16 mouse cellular contexts compared by ENCODE assay signal in genomic region chr5:81364198-81364643, GRCm38 (mm10).
DNase-seq lines count a peak whose midpoint lies in the region; ATAC-seq and TF ChIP-seq lines count a peak whose summit lies in the region.
"Had no signal": no experiment of that assay in that cellular context is flagged by ENCODE, and none has a peak within 500 bp of the region (broad histone marks: within the 10 kb centered on the region; RNA-seq: fewer than 3 reads in every experiment).

No protein-coding gene starts in this region.

- TF ChIP-seq EP300 in lung, postnatal 0 days (IDR thresholded peaks at IDR 0.05) = no peak

- H3K27me3 ChIP-seq in C2C12 (ENCODE audit: control insufficient read depth, insufficient read depth, insufficient read length) = no peaks in the 10 kb centered on the region
- H3K27me3 ChIP-seq in lung, postnatal 0 days (replicated peaks; ENCODE audit: insufficient read depth, low read length) = no peaks in the 10 kb centered on the region
- H3K27me3 ChIP-seq: CH12.LX; hindbrain, embryonic 15.5 days; limb, embryonic 15.5 days; stomach, embryonic 15.5 days had no signal

- DNase-seq in heart, postnatal 10 days = peak; percentile 4 to 20
- DNase-seq in heart, adult 8-10 months (ENCODE audit: low spot score) = no peak
- peak; percentile 38 for DNase-seq in adrenal gland, postnatal 14 days
- peak; percentile 48 for DNase-seq in lung, postnatal 0 days (ENCODE audit: low spot score)
- no peak for DNase-seq in kidney, postnatal 14 days
- DNase-seq in kidney, postnatal 36 days = no peak
- DNase-seq: cerebellum, adult 2 months; kidney, adult 9 months; right cerebral cortex, postnatal 4 days; thymus, postnatal 25 days had no signal

- no peak overlapping the region for H3K4me2 ChIP-seq in lung, postnatal 0 days (replicated peaks; ENCODE audit: low read depth, low read length)
- H3K4me2 ChIP-seq: hindbrain, embryonic 15.5 days; limb, embryonic 15.5 days; stomach, embryonic 15.5 days had no signal

- H3K79me2 ChIP-seq in C2C12 (ENCODE audit: control insufficient read depth, insufficient read depth) = peaks cover 7% of the 10 kb centered on the region

- H3K79me3 ChIP-seq in C2C12 (ENCODE audit: low read depth) = no peaks in the 10 kb centered on the region

- intact Hi-C loops in heart, postnatal 10 days (cut with DNase I) = no loop called here

- 56% methylated on average over 8 of the region's 8 CpGs for WGBS in lung, postnatal 0 days

- no peaks in the 10 kb centered on the region for H3K36me3 ChIP-seq in C2C12 (ENCODE audit: control insufficient read depth, insufficient read depth)
- H3K36me3 ChIP-seq in lung, postnatal 0 days (ENCODE audit: insufficient read depth, low read length) = no peaks in the 10 kb centered on the region
- H3K36me3 ChIP-seq: hindbrain, embryonic 15.5 days; limb, embryonic 15.5 days; stomach, embryonic 15.5 days had no signal

- no peak for TF ChIP-seq CTCF in C2C12 (IDR thresholded peaks at IDR 0.05; ENCODE audit: control insufficient read depth, insufficient read depth, insufficient read length)
- no peak for TF ChIP-seq CTCF in lung, postnatal 0 days (IDR thresholded peaks at IDR 0.05)

- peak; percentile 76 for ATAC-seq in lung, postnatal 0 days

- H3K27ac ChIP-seq in lung, postnatal 0 days (ENCODE audit: low read length) = no peak overlapping the region
- H3K27ac ChIP-seq: hindbrain, embryonic 15.5 days; limb, embryonic 15.5 days; macrophage; stomach, embryonic 15.5 days had no signal

- H3K9me3 ChIP-seq in lung, postnatal 0 days (ENCODE audit: low read length) = no peaks in the 10 kb centered on the region
- H3K9me3 ChIP-seq: hindbrain, embryonic 15.5 days; limb, embryonic 15.5 days; stomach, embryonic 15.5 days had no signal

- H3K4me3 ChIP-seq in C2C12 (ENCODE audit: insufficient read depth, poor library complexity, severe bottlenecking) = no peak overlapping the region
- no peak overlapping the region for H3K4me3 ChIP-seq in lung, postnatal 0 days (ENCODE audit: low read depth, low read length)
- H3K4me3 ChIP-seq: hindbrain, embryonic 15.5 days; limb, embryonic 15.5 days; stomach, embryonic 15.5 days had no signal

- H3ac ChIP-seq in C2C12 (ENCODE audit: control insufficient read depth, insufficient read length, low read depth) = no peak overlapping the region

- H3K4me1 ChIP-seq in lung, postnatal 0 days (ENCODE audit: insufficient read depth, low read depth, low read length) = no peaks in the 10 kb centered on the region
- H3K4me1 ChIP-seq: hindbrain, embryonic 15.5 days; limb, embryonic 15.5 days; stomach, embryonic 15.5 days had no signal

- no peak overlapping the region for H3K9ac ChIP-seq in lung, postnatal 0 days (replicated peaks; ENCODE audit: low read depth)
- H3K9ac ChIP-seq: hindbrain, embryonic 15.5 days; limb, embryonic 15.5 days; stomach, embryonic 15.5 days had no signal

TF ChIP-seq in C2C12, 6 proteins besides CTCF, POLR2A, EP300 and RAD21:
- TF ChIP-seq MAX (IDR thresholded peaks at IDR 0.05) (peak; percentile 45), MYOD1 (IDR thresholded peaks at IDR 0.05; ENCODE audit: control insufficient read depth, insufficient read length, low read depth) (peak; percentile 16), USF1 (IDR thresholded peaks at IDR 0.05; ENCODE audit: low read depth) (no peak), MYOG (IDR thresholded peaks at IDR 0.05; ENCODE audit: control insufficient read depth, extremely low read depth, insufficient read length) (no peak), CEBPB (IDR thresholded peaks at IDR 0.05; ENCODE audit: low read depth) (no peak), FOSL1 (IDR thresholded peaks at IDR 0.05; ENCODE audit: insufficient read depth, low read length, poor library complexity, severe bottlenecking) (peak; percentile 98)
TF ChIP-seq in C2C12: peak in this region for 3.

Comparison
In these comparisons a context has a peak if more than half of its experiments do, and no peak if none do; other contexts are left out.
1. DNase-seq: peak in heart, postnatal 10 days (2 of 2), adrenal gland, postnatal 14 days (single experiment) and lung, postnatal 0 days (single experiment); none in heart, adult 8-10 months (single experiment), kidney, postnatal 14 days (single experiment) and kidney, postnatal 36 days (0 of 2).